Mouse (Mus musculus) erythroblast, embryonic 14.5 days (primary cell): ENCODE measurements around the gene Csrp3.

Experiments
- GATA1 ChIP-seq: IDR thresholded peaks from 2 replicates; pipeline ENCODE4 v1.6.1; 2012; ENCODE audit warnings: low read length, inconsistent platforms, mixed read lengths
- TAL1 ChIP-seq: IDR thresholded peaks from 3 replicates; pipeline ENCODE4 v1.6.1; 2012; ENCODE audit warnings: low read length, inconsistent platforms, mixed read lengths

- no peak for TF ChIP-seq TAL1
- TF ChIP-seq GATA1, result no peak
Measured at GRCm38 (mm10) chr7:48821654-48822053, 26.2 kb downstream of the Csrp3 start.
